Mouse (Mus musculus) myocyte (in vitro differentiated cells): ENCODE results near the gene Kdm6b. TPM values are rescaled to one million over a fixed set of nuclear protein-coding genes. Genes with fewer than 3 reads are reported as not detected.

Experiments
- H3K27me3 ChIP-seq: one replicate; pipeline ENCODE4 v1.6.1; 2011; ENCODE audit not compliant: control insufficient read depth, insufficient read depth, insufficient read length
- H3K36me3 ChIP-seq: one replicate; pipeline ENCODE4 v1.6.1; 2011; ENCODE audit not compliant: control insufficient read depth, insufficient read depth
- H3K4me2 ChIP-seq: one replicate; pipeline ENCODE4 v1.6.1; 2011; ENCODE audit warnings: low read depth, control low read depth
- H3K4me3 ChIP-seq: one replicate; pipeline ENCODE4 v1.5.1; 2011; ENCODE audit warnings: mild to moderate bottlenecking, control low read depth, moderate library complexity
- H3K79me2 ChIP-seq: one replicate; pipeline ENCODE4 v1.6.1; 2011; ENCODE audit not compliant: control insufficient read depth, insufficient read depth
- H3ac ChIP-seq: one replicate; pipeline ENCODE4 v1.6.1; 2011; ENCODE audit not compliant: control insufficient read depth, insufficient read length
- CEBPB ChIP-seq: IDR thresholded peaks from 2 replicates; pipeline ENCODE4 v1.6.1; 2011; ENCODE audit warnings: mild to moderate bottlenecking, moderate library complexity; ENCODE audit not compliant: poor library complexity, insufficient read depth, severe bottlenecking
- E2F4 ChIP-seq: IDR thresholded peaks from one replicate; pipeline ENCODE4 v1.6.1; 2011; ENCODE audit warnings: mild to moderate bottlenecking, control low read depth, moderate library complexity; ENCODE audit not compliant: insufficient read depth
- MAX ChIP-seq: IDR thresholded peaks from one replicate; pipeline ENCODE4 v1.6.1; 2011; ENCODE audit warnings: low read depth, mild to moderate bottlenecking, control low read depth
- MYOD1 ChIP-seq, 3 experiments: IDR thresholded peaks; one replicate each; pipeline ENCODE4 v1.6.1; 2011; ENCODE audit warnings: control low read depth in 2 of 3, low read depth in 2 of 3, mild to moderate bottlenecking in 2 of 3, moderate library complexity in 1 of 3; ENCODE audit not compliant: insufficient read length in 2 of 3, control insufficient read depth in 1 of 3
- MYOG ChIP-seq, 3 experiments: IDR thresholded peaks; one replicate each; pipeline ENCODE4 v1.6.1; 2011; ENCODE audit warnings: control low read depth in 2 of 3, low read depth in 2 of 3, mild to moderate bottlenecking in 2 of 3; ENCODE audit not compliant: insufficient read length in 2 of 3, control insufficient read depth in 1 of 3, insufficient read depth in 1 of 3
- POLR2A ChIP-seq: IDR thresholded peaks from one replicate; pipeline ENCODE4 v1.6.1; 2011; ENCODE audit warnings: low read depth, mild to moderate bottlenecking, control low read depth, moderate library complexity; ENCODE audit not compliant: insufficient read length
- POLR2AphosphoS2 ChIP-seq: IDR thresholded peaks from one replicate; pipeline ENCODE4 v1.6.1; 2011; ENCODE audit warnings: low read depth, control low read depth; ENCODE audit not compliant: insufficient read length
- REST ChIP-seq: IDR thresholded peaks from one replicate; pipeline ENCODE4 v1.6.1; 2011; ENCODE audit warnings: mild to moderate bottlenecking, control low read depth, moderate library complexity; ENCODE audit not compliant: insufficient read depth, insufficient read length
- SRF ChIP-seq: IDR thresholded peaks from one replicate; pipeline ENCODE4 v1.6.1; 2011; ENCODE audit warnings: low read depth; ENCODE audit not compliant: control insufficient read depth, insufficient read length
- TCF12 ChIP-seq: IDR thresholded peaks from one replicate; pipeline ENCODE4 v1.6.1; 2011; ENCODE audit warnings: mild to moderate bottlenecking, control low read depth; ENCODE audit not compliant: poor library complexity, insufficient read depth, severe bottlenecking
- TCF3 ChIP-seq: IDR thresholded peaks from one replicate; pipeline ENCODE4 v1.6.1; 2011; ENCODE audit warnings: low read depth, control low read depth; ENCODE audit not compliant: insufficient read length
- USF1 ChIP-seq: IDR thresholded peaks from one replicate; pipeline ENCODE4 v1.6.1; 2011; ENCODE audit warnings: low read depth, mild to moderate bottlenecking, control low read depth, moderate library complexity
- polyA plus RNA-seq: library from polyadenylated mRNA; unstranded; fragments of >200 nt; fragmentation: generic; extraction: Trizol; gene quantifications from one replicate; pipeline ENCODE4 v1.2.1, GENCODE M21; 2012; ENCODE audit warnings: missing spikeins

The Kdm6b gene
- polyA plus RNA-seq, 1 experiment: 31.0 TPM

GRCm38 (mm10) chr11:69373223-69373965, 40.1 kb downstream of the Kdm6b start:
- TF ChIP-seq POLR2A (no peak), CEBPB (no peak), TCF12 (no peak), MAX (no peak), USF1 (no peak), MYOG (IDR thresholded peaks at IDR 0.05; ENCODE audit: control insufficient read depth in 1 of 3, insufficient read depth in 1 of 3, insufficient read length in 2 of 3, low read depth in 2 of 3) (no peak)
- Histone ChIP-seq H3K4me3 (no peak overlapping the region), H3K79me2 (no peaks in the 10 kb centered on the region), H3K36me3 (no peaks in the 10 kb centered on the region), H3K27me3 (no peaks in the 10 kb centered on the region), H3K4me2 (no peak overlapping the region), H3ac (no peak overlapping the region)

DNA sequence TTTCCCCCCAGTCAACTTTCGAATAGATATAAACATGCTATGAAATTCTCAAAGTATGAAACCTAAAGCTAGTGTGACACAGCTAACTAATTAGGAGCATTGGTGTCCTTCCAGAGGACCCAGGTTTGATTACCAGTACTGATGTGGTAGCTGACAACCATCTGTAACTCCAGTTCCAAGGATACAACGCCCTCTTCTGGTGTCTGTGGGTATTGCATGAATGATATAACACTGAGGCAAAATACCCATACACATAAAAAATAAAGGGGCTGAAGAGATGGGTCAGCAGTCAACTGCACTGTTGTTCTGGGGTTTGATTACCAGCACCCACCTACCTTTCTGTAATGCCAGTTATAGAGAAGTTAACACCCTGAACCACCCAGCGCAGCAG, 40.7 kb downstream of the Kdm6b start:
- Histone ChIP-seq H3K4me2 (no peak overlapping the region), H3ac (no peak overlapping the region), H3K79me2 (no peaks in the 10 kb centered on the region), H3K4me3 (no peak overlapping the region), H3K36me3 (no peaks in the 10 kb centered on the region), H3K27me3 (no peaks in the 10 kb centered on the region)
- TF ChIP-seq USF1 (no peak), MAX (no peak), E2F4 (no peak), MYOG (IDR thresholded peaks at IDR 0.05; ENCODE audit: control insufficient read depth in 1 of 3, insufficient read depth in 1 of 3, insufficient read length in 2 of 3, low read depth in 2 of 3) (no peak), CEBPB (no peak), TCF12 (no peak), MYOD1 (IDR thresholded peaks at IDR 0.05; ENCODE audit: control insufficient read depth in 1 of 3, insufficient read length in 2 of 3, low read depth in 2 of 3) (no peak), TCF3 (no peak), POLR2A (no peak), REST (no peak), SRF (no peak), POLR2AphosphoS2 (no peak)

DNA sequence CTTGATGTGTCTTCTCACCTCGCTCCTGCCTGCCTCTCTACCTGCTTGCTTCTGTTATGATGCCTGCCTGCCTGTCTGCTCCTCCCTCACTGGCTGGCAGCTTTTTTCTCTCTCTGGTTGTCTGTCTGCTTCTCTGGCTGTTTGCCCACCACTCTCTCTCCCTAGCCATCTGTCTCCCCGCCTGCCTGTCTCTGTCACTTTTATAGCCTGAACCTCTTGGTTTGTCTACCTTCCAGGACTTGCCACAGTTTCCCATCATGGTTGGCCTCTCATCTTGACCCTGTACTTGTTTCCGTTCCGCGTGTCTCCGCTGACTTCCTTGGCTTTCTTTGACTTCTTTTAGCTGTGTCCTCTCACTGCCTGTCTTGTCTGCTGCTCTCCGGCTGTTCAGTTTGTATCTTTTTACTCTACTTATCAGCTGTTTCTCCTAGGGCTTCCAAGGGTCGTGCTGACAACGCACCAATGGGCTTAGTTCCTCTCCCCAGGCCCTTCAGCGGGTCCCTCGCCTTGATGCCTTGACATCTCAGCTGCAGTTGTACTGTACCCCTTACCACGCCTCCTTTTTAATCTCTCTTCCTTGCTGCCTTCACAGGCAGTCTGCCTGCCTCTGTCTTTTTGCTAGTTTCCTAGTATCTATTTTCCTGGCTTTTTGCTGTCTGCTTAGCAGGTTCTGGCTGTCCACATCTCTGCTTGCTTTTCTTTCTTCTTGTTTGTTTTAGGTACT, 41.3 kb downstream of the Kdm6b start:
- Histone ChIP-seq H3K4me2 (peak overlapping the region; percentile 0), H3K27me3 (no peaks in the 10 kb centered on the region), H3ac (no peak overlapping the region), H3K36me3 (no peaks in the 10 kb centered on the region), H3K4me3 (no peak overlapping the region), H3K79me2 (no peaks in the 10 kb centered on the region)
- TF ChIP-seq MYOD1 (IDR thresholded peaks at IDR 0.05; ENCODE audit: control insufficient read depth in 1 of 3, insufficient read length in 2 of 3, low read depth in 2 of 3) (peak in 2 of 3 experiments; percentile 9 to 40), REST (no peak)

GRCm38 (mm10) chr11:69371601-69372000, 41.9 kb downstream of the Kdm6b start:
- H3K4me2 ChIP-seq: no peak overlapping the region

DNA sequence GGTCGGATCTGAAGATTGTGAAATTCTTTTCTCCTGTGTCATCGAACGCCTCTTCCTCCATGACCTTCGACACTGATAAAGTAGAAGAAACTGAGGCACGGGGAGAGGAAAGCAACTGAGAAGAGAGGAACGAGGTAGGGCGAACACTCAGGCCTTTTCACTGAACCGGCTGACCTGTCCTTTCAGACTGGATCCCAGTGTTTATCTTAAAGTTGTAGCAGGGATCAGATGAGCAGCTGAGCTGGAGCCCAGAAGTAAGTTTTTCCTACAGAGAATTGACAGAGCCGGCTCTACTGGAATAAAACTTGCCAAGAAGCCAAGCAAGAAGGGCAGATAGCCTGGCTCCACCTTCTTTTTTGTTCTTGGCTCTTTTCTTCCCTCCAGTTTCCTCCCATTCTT, 42.7 kb downstream of the Kdm6b start:
- Histone ChIP-seq H3K36me3 (no peaks in the 10 kb centered on the region), H3K27me3 (no peaks in the 10 kb centered on the region), H3K79me2 (no peaks in the 10 kb centered on the region), H3K4me3 (no peak overlapping the region), H3ac (no peak overlapping the region), H3K4me2 (peak overlapping the region; percentile 53)
- TF ChIP-seq POLR2AphosphoS2 (no peak), REST (no peak), TCF12 (no peak), POLR2A (no peak), MAX (no peak), CEBPB (no peak), MYOG (IDR thresholded peaks at IDR 0.05; ENCODE audit: control insufficient read depth in 1 of 3, insufficient read depth in 1 of 3, insufficient read length in 2 of 3, low read depth in 2 of 3) (no peak), MYOD1 (IDR thresholded peaks at IDR 0.05; ENCODE audit: control insufficient read depth in 1 of 3, insufficient read length in 2 of 3, low read depth in 2 of 3) (no peak), USF1 (no peak), TCF3 (no peak), SRF (no peak), E2F4 (no peak)

More at GRCm38 (mm10) chr11:69371601-69372000, 41.9 kb downstream of the Kdm6b start:
- Histone ChIP-seq H3K79me2 (no peaks in the 10 kb centered on the region), H3K27me3 (no peaks in the 10 kb centered on the region), H3K36me3 (no peaks in the 10 kb centered on the region), H3ac (no peak overlapping the region), H3K4me3 (no peak overlapping the region)
- TF ChIP-seq SRF (no peak), POLR2AphosphoS2 (peak; percentile 52), MYOG (IDR thresholded peaks at IDR 0.05; ENCODE audit: control insufficient read depth in 1 of 3, insufficient read depth in 1 of 3, insufficient read length in 2 of 3, low read depth in 2 of 3) (peak in 1 of 3 experiments; percentile 2), MYOD1 (IDR thresholded peaks at IDR 0.05; ENCODE audit: control insufficient read depth in 1 of 3, insufficient read length in 2 of 3, low read depth in 2 of 3) (peak in 2 of 3 experiments; percentile 11 to 54)
